Mouse (Mus musculus) layer of hippocampus, adult 8-10 months (tissue): Measurements from ENCODE around the gene Prss23. TPM values are rescaled to one million over a fixed set of nuclear protein-coding genes. Genes with fewer than 3 reads are reported as not detected.
A peak's percentile ranks its signal among the peaks of the same experiment; 100 is the strongest.

Experiments used
- DNase-seq, 2 experiments: peaks; one replicate each; pipeline ENCODE4 v3.0.0; 2022; ENCODE audit warnings: low spot score in 2 of 2
- total RNA-seq, 4 experiments: library from RNA; stranded (reverse); gene quantifications; 2 replicates each; pipeline ENCODE4 v1.2.4; 2022

Gene Prss23
- 10 to 100 TPM; 13.2 to 19.0 (median 14.2) TPM for total RNA-seq

GRCm38 (mm10) chr7:89526731-89527429 lies at the start of gene Prss23:
Gene Prss23, minus strand, starts transcription at chr7:89527187.
- DNase-seq: no peak

GRCm38 (mm10) chr7:89576127-89576526 lies 49.1 kb upstream of the Prss23 start:
- no peak for DNase-seq

- no peak for DNase-seq
Observed at GRCm38 (mm10) chr7:89564569-89564968, 37.6 kb upstream of the Prss23 start.

GRCm38 (mm10) chr7:89563501-89563900 lies 36.5 kb upstream of the Prss23 start:
- DNase-seq: no peak

- DNase-seq: no peak
Observed at GRCm38 (mm10) chr7:89562140-89562539, 35.2 kb upstream of the Prss23 start.

DNA sequence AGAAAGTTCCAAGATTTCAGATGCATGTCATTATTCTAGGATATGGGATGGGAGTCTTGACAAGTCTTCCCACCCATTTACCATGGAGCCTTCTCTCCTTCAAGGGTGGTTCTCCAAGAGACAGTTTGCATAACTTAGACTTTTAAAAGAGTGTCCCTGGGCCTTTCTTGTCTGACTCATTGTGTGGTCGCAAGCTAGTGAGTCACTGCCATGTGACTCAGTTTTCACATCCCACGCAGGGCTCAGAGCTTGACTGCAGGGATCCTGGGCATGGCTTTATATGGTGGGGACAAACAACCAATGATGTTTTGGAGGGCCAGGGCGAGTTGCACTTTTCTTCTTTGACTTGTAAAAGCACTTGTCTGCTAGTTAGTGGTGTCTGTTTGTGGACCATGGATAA lies 34.0 kb upstream of the Prss23 start:
- DNase-seq: no peak

DNA sequence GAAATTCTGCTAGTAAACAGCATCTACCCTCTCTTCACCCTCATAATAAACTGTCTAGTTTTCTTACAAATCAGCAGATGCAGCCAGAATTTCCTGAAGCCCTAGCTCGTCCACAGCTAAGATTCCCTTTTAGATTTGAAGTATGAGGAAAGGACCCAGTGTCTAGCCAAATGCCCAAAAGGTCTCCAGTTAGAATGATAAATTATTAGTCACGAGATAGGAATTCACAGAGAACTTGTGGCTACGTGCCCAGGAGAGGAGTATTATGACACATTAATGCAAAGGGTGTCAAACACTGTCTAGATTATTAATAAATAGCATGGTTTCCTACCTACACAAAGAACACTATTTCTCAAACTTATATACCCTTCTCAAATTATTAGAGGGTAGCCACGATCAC lies 32.6 kb upstream of the Prss23 start:
- no peak for DNase-seq

DNA sequence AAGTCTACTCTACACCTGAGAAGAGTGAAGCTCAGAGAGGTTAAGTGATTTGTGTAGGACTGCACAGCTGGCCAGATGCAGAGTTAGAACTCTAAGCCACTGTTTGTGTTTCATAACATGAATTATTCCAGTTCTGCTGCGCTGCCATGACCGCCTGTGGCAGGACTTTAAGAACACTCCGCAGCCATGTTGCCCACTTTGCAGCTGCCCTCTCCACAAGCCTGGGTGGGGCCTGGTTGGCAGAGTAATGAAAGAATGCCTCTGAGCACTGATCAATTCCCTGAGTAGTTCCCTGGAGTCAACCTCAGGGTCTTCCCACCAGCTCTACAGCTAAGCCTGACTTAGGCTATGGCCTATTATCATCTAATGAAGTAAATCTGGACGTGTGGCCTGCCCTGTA lies 32.1 kb upstream of the Prss23 start:
- no peak for DNase-seq

GRCm38 (mm10) chr7:89558446-89559039 lies 31.6 kb upstream of the Prss23 start:
- DNase-seq: peak; percentile 34 to 48

DNA sequence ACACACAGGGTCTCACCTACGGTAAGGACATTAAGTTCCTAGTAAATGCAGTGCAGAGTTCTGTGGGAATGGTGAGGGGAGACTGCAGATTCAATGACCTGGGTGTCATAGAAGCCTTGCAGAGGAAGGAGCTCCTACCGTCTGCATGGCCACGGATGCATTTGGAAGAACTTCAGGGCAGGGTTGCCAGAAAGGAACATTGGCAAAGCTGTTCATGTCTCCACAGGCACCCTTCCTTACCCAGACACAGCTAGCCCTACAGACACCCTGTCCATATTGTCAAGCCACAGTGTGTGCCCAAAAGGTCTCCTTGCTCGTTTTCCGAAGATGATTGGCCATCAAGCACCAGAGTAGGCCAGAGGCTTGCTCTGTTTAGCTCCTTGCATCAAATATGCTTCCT lies 30.1 kb upstream of the Prss23 start:
- no peak for DNase-seq

GRCm38 (mm10) chr7:89556652-89557051 lies 29.7 kb upstream of the Prss23 start:
- no peak for DNase-seq

- DNase-seq: no peak
Observed at GRCm38 (mm10) chr7:89555170-89555569, 28.2 kb upstream of the Prss23 start.

GRCm38 (mm10) chr7:89554068-89554467 lies 27.1 kb upstream of the Prss23 start:
- DNase-seq: no peak

- no peak for DNase-seq
Observed at GRCm38 (mm10) chr7:89540976-89541375, 14.0 kb upstream of the Prss23 start.

GRCm38 (mm10) chr7:89539391-89539790 lies 12.4 kb upstream of the Prss23 start:
- no peak for DNase-seq

- no peak for DNase-seq
Observed at GRCm38 (mm10) chr7:89527430-89527856, 456 bp upstream of the Prss23 start.

- no peak for DNase-seq
Observed at GRCm38 (mm10) chr7:89523816-89524215, 3.2 kb downstream of the Prss23 start.

DNA sequence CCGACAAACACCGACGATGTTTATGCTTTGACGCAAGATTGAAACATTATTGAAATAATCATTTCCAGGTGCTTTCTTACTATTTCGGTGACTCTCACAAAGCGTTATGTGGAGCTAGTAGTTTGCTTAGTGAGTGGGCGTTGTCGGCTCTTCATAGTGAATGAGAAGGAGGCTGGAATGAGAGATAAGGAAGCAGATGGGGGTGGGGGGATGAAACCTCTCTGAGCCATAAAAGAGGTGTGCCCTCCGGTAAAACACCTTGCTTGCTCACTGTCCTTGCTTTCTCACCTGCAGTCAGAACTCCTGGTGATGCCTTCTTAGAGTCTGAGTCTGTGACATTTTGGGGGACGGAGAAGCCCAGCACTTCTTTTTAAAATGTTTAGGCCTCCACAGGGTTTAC lies 4.8 kb downstream of the Prss23 start:
- no peak for DNase-seq

- peak in 1 of 2 experiments; percentile 20 for DNase-seq
Observed at GRCm38 (mm10) chr7:89517460-89518390, 9.3 kb downstream of the Prss23 start.

GRCm38 (mm10) chr7:89516551-89517459 lies 10.2 kb downstream of the Prss23 start:
- DNase-seq: no peak

- DNase-seq: no peak
Observed at GRCm38 (mm10) chr7:89511921-89512514, 15.0 kb downstream of the Prss23 start.
